Mouse (Mus musculus) erythroblast, embryonic 14.5 days (primary cell): ENCODE results near the gene Gm14124.

ENCODE experiments used
- GATA1 ChIP-seq: IDR thresholded peaks from 2 replicates; pipeline ENCODE4 v1.6.1; 2012; ENCODE audit warnings: low read length, inconsistent platforms, mixed read lengths
- TAL1 ChIP-seq: IDR thresholded peaks from 3 replicates; pipeline ENCODE4 v1.6.1; 2012; ENCODE audit warnings: low read length, inconsistent platforms, mixed read lengths

DNA sequence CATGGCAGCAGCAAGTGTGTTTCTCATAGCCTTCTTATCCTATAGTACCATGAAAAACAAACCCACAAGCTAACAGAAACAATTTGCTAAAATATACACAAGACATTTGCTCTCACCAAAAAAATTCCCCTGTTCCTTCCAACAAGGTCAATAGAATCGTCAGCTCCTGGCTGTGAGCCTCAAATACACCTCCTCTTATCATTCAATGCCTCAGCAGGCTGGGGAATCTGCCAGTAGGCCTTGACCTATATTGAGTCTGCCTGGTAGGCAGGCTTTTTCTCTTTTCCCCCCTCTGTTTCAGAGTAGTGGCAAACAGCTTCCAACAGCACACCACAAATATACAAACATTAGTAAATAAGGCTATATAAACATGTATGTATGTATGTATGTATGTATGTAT, 41.8 kb downstream of the Gm14124 start:
- no peak for TF ChIP-seq TAL1
- TF ChIP-seq GATA1 = no peak
